ENCODE assay signal across 9 mouse cellular contexts in genomic region chr12:79838181-79838961, GRCm38 (mm10).
DNase-seq lines count a peak whose midpoint lies in the region; ATAC-seq and TF ChIP-seq lines count a peak whose summit lies in the region.
"Had no signal": no experiment of that assay in that cellular context is flagged by ENCODE, and none has a peak within 500 bp of the region (broad histone marks: within the 10 kb centered on the region; RNA-seq: fewer than 3 reads in every experiment).

No protein-coding gene starts in this region.

- no peaks in the 10 kb centered on the region for H3K36me3 ChIP-seq in embryonic facial prominence, embryonic 14.5 days (ENCODE audit: control insufficient read depth, insufficient read depth, low read length)
- no peaks in the 10 kb centered on the region for H3K36me3 ChIP-seq in heart, embryonic 14.5 days (ENCODE audit: control insufficient read depth, insufficient read depth, low read length)
- no peaks in the 10 kb centered on the region for H3K36me3 ChIP-seq in kidney, embryonic 16.5 days (ENCODE audit: insufficient read depth, low read length)
- H3K36me3 ChIP-seq in lung, embryonic 14.5 days (ENCODE audit: insufficient read depth), result no peaks in the 10 kb centered on the region
- H3K36me3 ChIP-seq in splenic B cell, adult 2 months (ENCODE audit: control insufficient read depth, insufficient read depth, low read length, poor library complexity, severe bottlenecking), result no peaks in the 10 kb centered on the region

- TF ChIP-seq CTCF in lung, embryonic 14.5 days (IDR thresholded peaks at IDR 0.05; ENCODE audit: low read depth), result no peak

- no peak overlapping the region for H3K4me3 ChIP-seq in embryonic facial prominence, embryonic 14.5 days (ENCODE audit: low read depth, low read length)
- H3K4me3 ChIP-seq in heart, embryonic 14.5 days (ENCODE audit: control insufficient read depth in 1 of 2, insufficient read depth in 1 of 2, low read depth in 1 of 2, low read length in 2 of 2), result no peak overlapping the region
- no peak overlapping the region for H3K4me3 ChIP-seq in kidney, embryonic 16.5 days (ENCODE audit: low read length)
- no peak overlapping the region for H3K4me3 ChIP-seq in lung, embryonic 14.5 days (ENCODE audit: low read depth, low read length)

- H3K27ac ChIP-seq in embryonic facial prominence, embryonic 14.5 days (replicated peaks; ENCODE audit: low read depth, low read length), result peak overlapping the region; percentile 53
- peak overlapping the region; percentile 80 to 84 for H3K27ac ChIP-seq in heart, embryonic 14.5 days (replicated peaks in 1 of 2; ENCODE audit: control insufficient read depth in 1 of 2, insufficient read depth in 1 of 2, low read depth in 2 of 2, low read length in 2 of 2)
- peak overlapping the region; percentile 73 for H3K27ac ChIP-seq in kidney, embryonic 16.5 days (ENCODE audit: low read length)
- H3K27ac ChIP-seq in lung, embryonic 14.5 days (ENCODE audit: low read depth), result peak overlapping the region; percentile 69
- H3K27ac ChIP-seq: macrophage had no signal

- DNase-seq in urinary bladder, postnatal 14 days (ENCODE audit: low spot score), result peak; percentile 72
- DNase-seq in urinary bladder, adult 2 months (ENCODE audit: low spot score), result no peak
- peak; percentile 77 for DNase-seq in embryonic facial prominence, embryonic 14.5 days (ENCODE audit: low spot score)
- DNase-seq in lung, embryonic 14.5 days, result peak; percentile 77
- peak; percentile 71 for DNase-seq in splenic B cell, adult 2 months (ENCODE audit: low read depth, low spot score)

- no peaks in the 10 kb centered on the region for H3K27me3 ChIP-seq in embryonic facial prominence, embryonic 14.5 days (replicated peaks; ENCODE audit: control insufficient read depth, insufficient read depth, low read length)
- H3K27me3 ChIP-seq in heart, embryonic 14.5 days (ENCODE audit: control insufficient read depth, insufficient read depth, low read length), result no peaks in the 10 kb centered on the region
- H3K27me3 ChIP-seq in kidney, embryonic 16.5 days (ENCODE audit: insufficient read depth, low read length), result no peaks in the 10 kb centered on the region
- no peaks in the 10 kb centered on the region for H3K27me3 ChIP-seq in lung, embryonic 14.5 days (ENCODE audit: insufficient read depth, low read length)
- H3K27me3 ChIP-seq in splenic B cell, adult 2 months (ENCODE audit: control insufficient read depth, insufficient read depth, low read length, poor library complexity, severe bottlenecking), result no peaks in the 10 kb centered on the region

- H3K9me3 ChIP-seq in embryonic facial prominence, embryonic 14.5 days (ENCODE audit: control insufficient read depth, low read length), result no peaks in the 10 kb centered on the region
- no peaks in the 10 kb centered on the region for H3K9me3 ChIP-seq in heart, embryonic 14.5 days (ENCODE audit: control insufficient read depth, low read length)
- no peaks in the 10 kb centered on the region for H3K9me3 ChIP-seq in kidney, embryonic 16.5 days (ENCODE audit: low read length)
- no peaks in the 10 kb centered on the region for H3K9me3 ChIP-seq in lung, embryonic 14.5 days (ENCODE audit: low read depth, low read length)

- ATAC-seq in embryonic facial prominence, embryonic 14.5 days (ENCODE audit: low read depth), result no peak
- peak; percentile 68 for ATAC-seq in heart, embryonic 14.5 days (ENCODE audit: insufficient number of reproducible peaks, insufficient read depth, low FRiP score, low read depth)
- ATAC-seq in kidney, embryonic 16.5 days (ENCODE audit: low FRiP score, low TSS enrichment), result peak; percentile 49
- ATAC-seq in lung, embryonic 14.5 days (ENCODE audit: insufficient read depth), result peak; percentile 7; the same call in 1 of the 2 replicates
- no peak for ATAC-seq in granulocyte monocyte progenitor cell, adult 5-6 weeks (replicated peaks; ENCODE audit: poor library complexity, severe bottlenecking)

- peaks cover 55% of the 10 kb centered on the region for H3K4me1 ChIP-seq in embryonic facial prominence, embryonic 14.5 days (ENCODE audit: control insufficient read depth, insufficient read depth, low read length)
- peaks cover 49 to 71% of the 10 kb centered on the region in 2 experiments for H3K4me1 ChIP-seq in heart, embryonic 14.5 days (ENCODE audit: control insufficient read depth in 2 of 2, insufficient read depth in 2 of 2, low read length in 2 of 2)
- peaks cover 60% of the 10 kb centered on the region for H3K4me1 ChIP-seq in kidney, embryonic 16.5 days (ENCODE audit: insufficient read depth, low read length)
- peaks cover 51% of the 10 kb centered on the region for H3K4me1 ChIP-seq in lung, embryonic 14.5 days (ENCODE audit: insufficient read depth)

- no peak overlapping the region for H3K9ac ChIP-seq in embryonic facial prominence, embryonic 14.5 days (ENCODE audit: low read depth, low read length)
- peak overlapping the region; percentile 59; the same call in 1 of the 2 replicates for H3K9ac ChIP-seq in heart, embryonic 14.5 days (ENCODE audit: low read length)
- H3K9ac ChIP-seq in kidney, embryonic 16.5 days (replicated peaks; ENCODE audit: low read length), result peak overlapping the region; percentile 5; the same call in 1 of the 2 replicates
- H3K9ac ChIP-seq in lung, embryonic 14.5 days, result no peak overlapping the region

- 59% methylated on average over 6 of the region's 6 CpGs for WGBS in embryonic facial prominence, embryonic 14.5 days
- 25% methylated on average over 6 of the region's 6 CpGs for WGBS in heart, embryonic 14.5 days
- WGBS in kidney, embryonic 16.5 days, result 34% methylated on average over 6 of the region's 6 CpGs
- 53% methylated on average over 6 of the region's 6 CpGs for WGBS in lung, embryonic 14.5 days

- H3K4me2 ChIP-seq in embryonic facial prominence, embryonic 14.5 days (ENCODE audit: low read depth, low read length), result no peak overlapping the region
- 0 out of 2 replicates have a peak overlapping the region, but pooled peaks have one; percentile 2 for H3K4me2 ChIP-seq in heart, embryonic 14.5 days (ENCODE audit: low read length)
- H3K4me2 ChIP-seq in kidney, embryonic 16.5 days (replicated peaks; ENCODE audit: low read depth, low read length), result no peak overlapping the region
- H3K4me2 ChIP-seq in lung, embryonic 14.5 days, result no peak overlapping the region

Comparison
In these comparisons a context has a peak if more than half of its experiments do, and no peak if none do; other contexts are left out.
1. ATAC-seq: peak in heart, embryonic 14.5 days (single experiment), kidney, embryonic 16.5 days (single experiment) and lung, embryonic 14.5 days (single experiment); none in embryonic facial prominence, embryonic 14.5 days (single experiment) and granulocyte monocyte progenitor cell, adult 5-6 weeks (single experiment).
2. H3K9ac ChIP-seq: peak in heart, embryonic 14.5 days (single experiment) and kidney, embryonic 16.5 days (single experiment); none in embryonic facial prominence, embryonic 14.5 days (single experiment) and lung, embryonic 14.5 days (single experiment).
3. Peak in every context shown above with its lines, with median percentiles within 50 percentile points of each other: H3K27ac ChIP-seq.